Mouse (Mus musculus) left cerebral cortex, postnatal 25 days (tissue): Measurements from ENCODE around the gene Zfp644. TPM values are rescaled to one million over a fixed set of nuclear protein-coding genes. Genes with fewer than 3 reads are reported as not detected.
A peak's percentile ranks its signal among the peaks of the same experiment; 100 is the strongest.

Source experiments
- DNase-seq, 2 experiments: peaks; one replicate each; pipeline ENCODE4 v3.0.0; 2022; ENCODE audit warnings: low spot score in 2 of 2, mixed read lengths in 1 of 2
- intact Hi-C: fragments of 180-260 bp; cut with DNase I; formaldehyde crosslinking; loops from one replicate; pipeline ENCODE4 v1.15.1; 2025
- total RNA-seq, 2 experiments: library from RNA; stranded (reverse); gene quantifications; 2 replicates each; pipeline ENCODE4 v1.2.3; 2021

Gene Zfp644
- total RNA-seq, 2 experiments from 2014 or later = 106 to 114 TPM

GRCm38 (mm10) chr5:106672597-106672996, 24.5 kb downstream of the Zfp644 start:
- intact Hi-C loops = no loop called here
- no peak for DNase-seq

GRCm38 (mm10) chr5:106671893-106672292, 25.2 kb downstream of the Zfp644 start:
- no peak for DNase-seq
- intact Hi-C loops = no loop called here

- intact Hi-C loops = no loop called here
- no peak for DNase-seq
Measured at GRCm38 (mm10) chr5:106664910-106665309, 32.2 kb downstream of the Zfp644 start.

- intact Hi-C loops = no loop called here
- DNase-seq = no peak
Measured at GRCm38 (mm10) chr5:106660867-106661266, 36.2 kb downstream of the Zfp644 start.

GRCm38 (mm10) chr5:106652790-106653328, 44.2 kb downstream of the Zfp644 start:
- intact Hi-C loops = loop anchor here (10.0 kb wide), 1 partner anchor 288 kb away; no protein-coding TSS in a partner anchor
- no peak for DNase-seq

GRCm38 (mm10) chr5:106652220-106652753, 44.8 kb downstream of the Zfp644 start:
- intact Hi-C loops = loop anchor here (10.0 kb wide), 1 partner anchor 287 kb away; no protein-coding TSS in a partner anchor
- no peak for DNase-seq

- intact Hi-C loops = loop anchor here (5.0 to 10.0 kb wide), 2 partner anchors 188 to 285 kb away; no protein-coding TSS in a partner anchor
- no peak for DNase-seq
Measured at GRCm38 (mm10) chr5:106649995-106650394, 47.1 kb downstream of the Zfp644 start.

- intact Hi-C loops = loop anchor here (5.0 kb wide), 1 partner anchor 187 kb away; no protein-coding TSS in a partner anchor
- DNase-seq = no peak
Measured at GRCm38 (mm10) chr5:106649441-106649840, 47.6 kb downstream of the Zfp644 start.

GRCm38 (mm10) chr5:106643434-106643833, 53.7 kb downstream of the Zfp644 start:
- no peak for DNase-seq
- intact Hi-C loops = no loop called here

- no peak for DNase-seq
- intact Hi-C loops = no loop called here
Measured at GRCm38 (mm10) chr5:106641876-106642275, 55.2 kb downstream of the Zfp644 start.

- no peak for DNase-seq
- intact Hi-C loops = no loop called here
Measured at GRCm38 (mm10) chr5:106640235-106640809, 56.8 kb downstream of the Zfp644 start.

- DNase-seq = no peak
- intact Hi-C loops = no loop called here
Measured at GRCm38 (mm10) chr5:106639627-106640026, 57.5 kb downstream of the Zfp644 start.

- intact Hi-C loops = no loop called here
- DNase-seq = no peak
Measured at GRCm38 (mm10) chr5:106636423-106636946, 60.6 kb downstream of the Zfp644 start.

- intact Hi-C loops = no loop called here
- DNase-seq = no peak
Measured at GRCm38 (mm10) chr5:106628369-106629149, 68.5 kb downstream of the Zfp644 start.

- intact Hi-C loops = no loop called here
- peak in 1 of 2 experiments; percentile 51 for DNase-seq
Measured at GRCm38 (mm10) chr5:106623337-106623736, 73.8 kb downstream of the Zfp644 start.

GRCm38 (mm10) chr5:106622193-106622592, 74.9 kb downstream of the Zfp644 start:
- intact Hi-C loops = no loop called here
- DNase-seq = no peak

GRCm38 (mm10) chr5:106620446-106620845, 76.6 kb downstream of the Zfp644 start:
- no peak for DNase-seq
- intact Hi-C loops = no loop called here

- no peak for DNase-seq
- intact Hi-C loops = no loop called here
Measured at GRCm38 (mm10) chr5:106615006-106615405, 82.1 kb downstream of the Zfp644 start.

- intact Hi-C loops = no loop called here
Measured at GRCm38 (mm10) chr5:106614570-106614969, 82.5 kb downstream of the Zfp644 start.

GRCm38 (mm10) chr5:106612151-106612550, 84.9 kb downstream of the Zfp644 start:
- no peak for DNase-seq
- intact Hi-C loops = no loop called here

More at GRCm38 (mm10) chr5:106614570-106614969, 82.5 kb downstream of the Zfp644 start:
- DNase-seq = no peak
